Mouse (Mus musculus): ENCODE results near the gene Prep.

DNA sequence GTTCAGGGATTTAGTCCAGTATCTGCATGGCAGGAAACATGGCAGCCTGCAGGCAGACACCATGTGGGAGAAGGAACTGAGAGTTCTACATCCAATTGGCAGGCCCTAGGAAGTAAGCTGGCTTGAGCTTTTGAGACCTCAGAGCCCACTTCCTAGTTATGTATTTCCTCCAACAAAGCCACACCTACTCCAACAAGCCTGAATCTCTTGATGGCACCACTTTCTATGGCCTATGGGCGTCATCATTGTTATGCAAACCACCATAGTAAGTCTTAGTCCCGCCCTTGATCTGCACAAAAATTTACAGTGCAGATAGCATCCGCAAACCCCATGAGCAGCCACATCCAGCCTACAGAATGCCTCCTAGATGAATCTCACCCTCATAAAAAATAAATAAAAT, 54.6 kb downstream of the Prep start:
- TF ChIP-seq CTCF (IDR thresholded peaks at IDR 0.05; ENCODE audit: borderline replicate concordance, extremely low read depth, insufficient read depth, insufficient read length) (no peak), POLR2A (IDR thresholded peaks at IDR 0.05; ENCODE audit: borderline replicate concordance, extremely low read depth, insufficient read depth, insufficient read length, poor library complexity, severe bottlenecking) (no peak)
